Mouse (Mus musculus): Measurements from ENCODE around the gene Gm20662. TPM values are rescaled to one million over a fixed set of nuclear protein-coding genes. Genes with fewer than 3 reads are reported as not detected.
A peak's percentile ranks its signal among the peaks of the same experiment; 100 is the strongest.

Gm20662 gene
- total and polyA plus RNA-seq, 2 experiments from 2014 or later = 0.31 to 3.6 TPM

DNA sequence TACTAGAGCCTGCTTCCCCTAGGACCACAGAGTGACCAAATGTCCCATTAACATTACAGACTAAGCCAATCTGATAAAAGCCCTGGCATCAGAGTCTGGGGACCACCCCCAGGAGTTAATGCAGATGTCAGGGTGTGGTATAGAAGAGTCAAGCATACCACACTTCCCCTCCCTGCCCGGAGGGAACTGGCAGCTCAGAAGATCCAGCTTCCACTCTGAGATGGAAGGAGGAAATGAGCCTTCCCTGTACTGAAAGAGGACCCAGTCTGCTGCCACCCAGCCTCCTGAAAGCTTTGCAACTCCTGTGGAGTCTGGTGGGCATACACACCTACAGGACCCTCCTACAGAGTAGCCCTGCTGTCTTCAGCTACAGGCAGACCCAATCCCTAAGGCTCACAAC, 58.9 kb downstream of the Gm20662 start:
- no peak overlapping the region for H3K27ac ChIP-seq (ENCODE audit: low read depth, low read length)

GRCm38 (mm10) chr9:108055661-108056237, 59.6 kb downstream of the Gm20662 start:
- H3K36me3 ChIP-seq (ENCODE audit: insufficient read depth, low read length) = peaks cover 60% of the 10 kb centered on the region

More for the DNA sequence above, 58.9 kb downstream of the Gm20662 start:
- no peak for ATAC-seq (ENCODE audit: low FRiP score)
- no peak for DNase-seq (ENCODE audit: low spot score)
- no peak overlapping the region for H3K4me3 ChIP-seq (ENCODE audit: low read depth, low read length)
- H3K36me3 ChIP-seq (ENCODE audit: insufficient read depth, low read length) = peaks cover 63% of the 10 kb centered on the region
- peaks cover 3% of the 10 kb centered on the region; the same call in 1 of the 2 replicates for H3K4me1 ChIP-seq (ENCODE audit: insufficient read depth, low read length)
- 84% methylated on average over 1 of the region's 1 CpGs for WGBS
- H3K4me2 ChIP-seq (ENCODE audit: low read depth, low read length, poor library complexity, severe bottlenecking) = no peak overlapping the region
- H3K27me3 ChIP-seq (ENCODE audit: insufficient read depth, low read length) = no peaks in the 10 kb centered on the region
- TF ChIP-seq CTCF (IDR thresholded peaks at IDR 0.05) = no peak
- H3K9me3 ChIP-seq (ENCODE audit: low read length) = no peaks in the 10 kb centered on the region
- H3K9ac ChIP-seq (replicated peaks; ENCODE audit: low read length, poor library complexity, severe bottlenecking) = no peak overlapping the region

GRCm38 (mm10) chr9:108056361-108057261, 60.5 kb downstream of the Gm20662 start:
- Histone ChIP-seq H3K4me3 (ENCODE audit: low read depth, low read length) (no peak overlapping the region), H3K27me3 (ENCODE audit: insufficient read depth, low read length) (no peaks in the 10 kb centered on the region), H3K36me3 (ENCODE audit: insufficient read depth, low read length) (peaks cover 59% of the 10 kb centered on the region), H3K27ac (ENCODE audit: low read depth, low read length) (no peak overlapping the region), H3K4me1 (ENCODE audit: insufficient read depth, low read length) (no peaks in the 10 kb centered on the region), H3K4me2 (ENCODE audit: low read depth, low read length, poor library complexity, severe bottlenecking) (no peak overlapping the region), H3K9ac (replicated peaks; ENCODE audit: low read length, poor library complexity, severe bottlenecking) (no peak overlapping the region), H3K9me3 (ENCODE audit: low read length) (no peaks in the 10 kb centered on the region)
- no peak for ATAC-seq (ENCODE audit: low FRiP score)
- DNase-seq (ENCODE audit: low spot score) = no peak
- TF ChIP-seq CTCF (IDR thresholded peaks at IDR 0.05) = no peak
- 82% methylated on average over 28 of the region's 28 CpGs for WGBS

More at GRCm38 (mm10) chr9:108055661-108056237, 59.6 kb downstream of the Gm20662 start:
- DNase-seq (ENCODE audit: low spot score) (no peak), ATAC-seq (ENCODE audit: low FRiP score) (no peak)
- Histone ChIP-seq H3K4me2 (ENCODE audit: low read depth, low read length, poor library complexity, severe bottlenecking) (no peak overlapping the region), H3K27me3 (ENCODE audit: insufficient read depth, low read length) (no peaks in the 10 kb centered on the region), H3K9ac (replicated peaks; ENCODE audit: low read length, poor library complexity, severe bottlenecking) (no peak overlapping the region), H3K4me3 (ENCODE audit: low read depth, low read length) (no peak overlapping the region), H3K27ac (ENCODE audit: low read depth, low read length) (no peak overlapping the region), H3K9me3 (ENCODE audit: low read length) (no peaks in the 10 kb centered on the region), H3K4me1 (ENCODE audit: insufficient read depth, low read length) (no peaks in the 10 kb centered on the region)
- WGBS = 86% methylated on average over 6 of the region's 6 CpGs
- TF ChIP-seq CTCF (IDR thresholded peaks at IDR 0.05) = no peak

DNA sequence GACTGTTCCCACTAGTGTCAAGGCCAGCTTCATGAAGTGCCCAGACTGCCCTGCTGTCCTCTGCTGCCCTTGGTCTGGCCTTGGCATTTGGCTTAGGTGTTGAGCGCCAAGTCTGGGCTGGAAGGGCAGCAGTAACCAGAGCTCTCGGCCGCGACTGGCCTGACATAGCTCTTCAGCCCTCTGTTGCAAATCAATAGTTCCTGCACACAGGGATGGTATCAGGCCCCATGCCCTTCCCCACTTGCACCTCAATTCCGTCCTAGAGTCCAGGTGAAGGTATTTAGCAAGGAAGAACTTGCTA, 61.1 kb downstream of the Gm20662 start:
- ATAC-seq (ENCODE audit: low FRiP score) = no peak
- no peaks in the 10 kb centered on the region for H3K9me3 ChIP-seq (ENCODE audit: low read length)
- DNase-seq (ENCODE audit: low spot score) = no peak
- no peak overlapping the region for H3K4me2 ChIP-seq (ENCODE audit: low read depth, low read length, poor library complexity, severe bottlenecking)
- WGBS = 90% methylated on average over 5 of the region's 5 CpGs
- H3K27ac ChIP-seq (ENCODE audit: low read depth, low read length) = no peak overlapping the region
- no peak for TF ChIP-seq CTCF (IDR thresholded peaks at IDR 0.05)
- peaks cover 63% of the 10 kb centered on the region for H3K36me3 ChIP-seq (ENCODE audit: insufficient read depth, low read length)
- no peak overlapping the region for H3K9ac ChIP-seq (replicated peaks; ENCODE audit: low read length, poor library complexity, severe bottlenecking)
- no peak overlapping the region for H3K4me3 ChIP-seq (ENCODE audit: low read depth, low read length)
- H3K4me1 ChIP-seq (ENCODE audit: insufficient read depth, low read length) = no peaks in the 10 kb centered on the region
- no peaks in the 10 kb centered on the region for H3K27me3 ChIP-seq (ENCODE audit: insufficient read depth, low read length)

GRCm38 (mm10) chr9:108058291-108058690, 62.1 kb downstream of the Gm20662 start:
- Histone ChIP-seq H3K4me3 (ENCODE audit: low read depth, low read length) (no peak overlapping the region), H3K9ac (replicated peaks; ENCODE audit: low read length, poor library complexity, severe bottlenecking) (peak overlapping the region; percentile 33; the same call in 1 of the 2 replicates), H3K4me2 (ENCODE audit: low read depth, low read length, poor library complexity, severe bottlenecking) (no peak overlapping the region), H3K27me3 (ENCODE audit: insufficient read depth, low read length) (no peaks in the 10 kb centered on the region), H3K27ac (ENCODE audit: low read depth, low read length) (no peak overlapping the region), H3K36me3 (ENCODE audit: insufficient read depth, low read length) (peaks cover 74% of the 10 kb centered on the region), H3K4me1 (ENCODE audit: insufficient read depth, low read length) (no peaks in the 10 kb centered on the region), H3K9me3 (ENCODE audit: low read length) (no peaks in the 10 kb centered on the region)
- 94% methylated on average over 9 of the region's 9 CpGs for WGBS
- DNase-seq (ENCODE audit: low spot score) (no peak), ATAC-seq (ENCODE audit: low FRiP score) (no peak)
- no peak for TF ChIP-seq CTCF (IDR thresholded peaks at IDR 0.05)

DNA sequence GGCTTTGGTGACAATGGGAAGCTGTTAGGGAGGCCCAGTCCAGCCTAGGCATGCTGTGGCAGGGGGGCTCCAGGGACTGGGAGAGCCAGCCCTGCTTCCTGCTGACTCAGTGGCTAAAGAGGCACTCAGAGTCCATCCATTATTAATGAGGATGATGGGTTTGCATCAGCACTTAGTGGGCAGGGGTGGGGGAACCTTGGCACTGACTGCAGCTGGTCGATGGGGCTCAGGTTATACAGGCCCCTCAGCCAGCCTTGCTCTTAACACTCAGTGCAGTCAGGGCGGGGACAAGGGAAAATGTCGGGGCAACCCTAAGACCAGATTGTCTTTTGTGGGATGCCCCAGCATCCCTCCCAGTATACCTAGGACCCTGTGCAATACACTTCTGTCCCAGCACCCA, 66.0 kb downstream of the Gm20662 start:
- no peak overlapping the region for H3K4me3 ChIP-seq (ENCODE audit: low read depth, low read length)

More for the DNA sequence above, 66.0 kb downstream of the Gm20662 start:
- 79% methylated on average over 3 of the region's 3 CpGs for WGBS
- no peak overlapping the region for H3K4me2 ChIP-seq (ENCODE audit: low read depth, low read length, poor library complexity, severe bottlenecking)
- H3K4me1 ChIP-seq (ENCODE audit: insufficient read depth, low read length) = no peaks in the 10 kb centered on the region
- DNase-seq (ENCODE audit: low spot score) = no peak
- no peak overlapping the region for H3K27ac ChIP-seq (ENCODE audit: low read depth, low read length)
- H3K9me3 ChIP-seq (ENCODE audit: low read length) = no peaks in the 10 kb centered on the region
- ATAC-seq (ENCODE audit: low FRiP score) = no peak
- no peak for TF ChIP-seq CTCF (IDR thresholded peaks at IDR 0.05)
- H3K36me3 ChIP-seq (ENCODE audit: insufficient read depth, low read length) = peaks cover 74% of the 10 kb centered on the region
- H3K27me3 ChIP-seq (ENCODE audit: insufficient read depth, low read length) = no peaks in the 10 kb centered on the region
- H3K9ac ChIP-seq (replicated peaks; ENCODE audit: low read length, poor library complexity, severe bottlenecking) = no peak overlapping the region

Data from midbrain, postnatal 0 days (tissue).